Mouse (Mus musculus): ENCODE measurements around the gene Adgrv1. TPM values are rescaled to one million over a fixed set of nuclear protein-coding genes. Genes with fewer than 3 reads are reported as not detected.
"Not testable (repeated sequence)": the region's sequence is repeated elsewhere in the genome, so short reads cannot be mapped to it uniquely, and the experiment has no call there.

The Adgrv1 gene
- polyA plus RNA-seq, 1 experiment from 2014 or later: 0.87 TPM

DNA sequence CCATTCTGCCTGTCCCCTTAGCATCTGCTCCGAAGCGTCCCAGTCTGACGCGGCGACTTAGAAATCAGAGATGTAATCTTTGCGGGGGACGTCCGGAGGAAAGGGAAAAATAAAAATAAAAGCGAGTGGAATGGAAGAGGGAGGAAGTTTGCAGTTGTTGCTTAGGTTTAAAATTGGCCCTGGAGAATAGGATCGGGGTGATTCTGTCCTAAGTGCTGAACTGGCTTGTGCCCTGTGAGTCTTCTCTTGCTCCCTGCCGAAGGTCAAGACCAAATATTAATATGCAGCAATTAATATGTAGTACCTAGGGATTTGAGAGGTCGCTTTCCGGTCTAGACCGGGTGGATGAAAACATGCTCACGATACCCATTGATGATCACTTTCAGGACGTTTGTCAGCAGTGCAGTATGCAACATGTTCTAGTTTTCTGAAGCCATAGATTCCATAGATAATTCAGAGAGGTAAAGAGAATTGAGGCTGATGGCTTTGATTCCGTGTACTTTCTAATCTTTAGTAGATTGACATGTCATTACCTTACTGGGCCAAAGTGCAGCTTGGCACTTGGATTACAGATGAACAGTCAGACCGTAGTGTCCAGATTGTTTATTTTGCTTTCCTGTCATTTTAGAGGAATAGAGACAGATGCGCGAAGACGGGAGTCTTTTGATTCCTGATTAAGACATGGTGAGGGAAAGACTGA lies 25.2 kb upstream of the Adgrv1 start:
- Histone ChIP-seq H3K9ac (replicated peaks) (peak overlapping the region; percentile 88), H3K27me3 (ENCODE audit: insufficient read depth, low read length) (no peaks in the 10 kb centered on the region), H3K4me3 (ENCODE audit: low read depth, low read length) (peak overlapping the region; percentile 90), H3K4me1 (ENCODE audit: insufficient read depth) (peaks cover 24% of the 10 kb centered on the region), H3K4me2 (ENCODE audit: low read depth, low read length) (peak overlapping the region; percentile 66), H3K36me3 (replicated peaks; ENCODE audit: insufficient read depth, low read length) (no peaks in the 10 kb centered on the region), H3K9me3 (ENCODE audit: low read length) (peaks cover 4% of the 10 kb centered on the region), H3K27ac (ENCODE audit: low read depth) (peak overlapping the region; percentile 95)
- no peak for ATAC-seq
- DNase-seq: no peak
- 7% methylated on average over 21 of the region's 21 CpGs for WGBS (ENCODE audit: insufficient replicate concordance)
- no peak for TF ChIP-seq CTCF (IDR thresholded peaks at IDR 0.05; ENCODE audit: low read depth)
- TF ChIP-seq EP300 (IDR thresholded peaks at IDR 0.05; ENCODE audit: low read depth): no peak

DNA sequence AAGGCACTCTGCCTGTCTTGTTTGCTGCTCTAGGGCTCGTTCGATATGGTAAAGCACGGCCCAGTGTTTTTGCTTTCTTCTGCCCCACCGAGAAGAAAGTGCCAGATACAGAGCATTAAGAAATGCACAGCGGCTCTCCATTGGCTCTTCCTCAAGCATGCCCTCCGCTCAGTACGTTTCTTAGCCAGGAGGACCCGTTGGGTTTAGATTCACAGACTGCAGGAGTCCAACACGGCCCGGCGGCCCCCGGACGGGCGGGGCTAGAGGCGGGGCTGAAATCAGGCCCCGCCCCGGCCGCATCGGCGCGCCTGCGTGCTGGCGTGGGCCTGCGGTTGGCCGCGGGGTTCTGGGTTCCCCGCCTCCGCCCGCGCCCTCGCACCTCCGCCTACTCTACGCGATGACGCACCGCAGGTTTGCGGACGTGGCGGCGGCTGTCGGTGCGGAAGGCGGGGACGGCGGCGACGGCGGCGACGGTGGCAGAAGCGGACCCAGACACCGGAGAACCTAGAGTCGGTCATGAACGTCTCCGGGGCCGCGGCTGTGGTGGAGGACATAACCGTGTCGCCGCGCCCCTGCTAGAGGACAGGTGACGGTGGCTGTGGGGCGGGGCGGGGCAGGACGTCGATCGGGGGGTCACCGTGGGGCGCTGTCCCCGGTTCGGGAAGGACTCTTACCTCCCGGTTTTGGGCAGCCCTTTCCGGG lies 24.5 kb upstream of the Adgrv1 start, which contains the start of gene Lysmd3:
Gene Lysmd3, plus strand, starts transcription at position 313 of the 702 bp plus-strand sequence.
- H3K9me3 ChIP-seq (ENCODE audit: low read length): peaks cover 4% of the 10 kb centered on the region
- no peak for TF ChIP-seq CTCF (IDR thresholded peaks at IDR 0.05; ENCODE audit: low read depth)
- TF ChIP-seq EP300 (IDR thresholded peaks at IDR 0.05; ENCODE audit: low read depth): no peak
- peak; percentile 96 for DNase-seq
- H3K4me1 ChIP-seq (ENCODE audit: insufficient read depth): peaks cover 22% of the 10 kb centered on the region
- H3K9ac ChIP-seq (replicated peaks): peak within 1 kb of the TSS; percentile 88
- WGBS (ENCODE audit: insufficient replicate concordance): 3% methylated on average over 67 of the region's 73 CpGs
- peak within 1 kb of the TSS; percentile 95 for H3K27ac ChIP-seq (ENCODE audit: low read depth)
- ATAC-seq: peak; percentile 99
- peak within 1 kb of the TSS; percentile 90 for H3K4me3 ChIP-seq (ENCODE audit: low read depth, low read length)
- no peaks in the 10 kb centered on the region for H3K36me3 ChIP-seq (replicated peaks; ENCODE audit: insufficient read depth, low read length)
- peak within 1 kb of the TSS; percentile 66 for H3K4me2 ChIP-seq (ENCODE audit: low read depth, low read length)
- H3K27me3 ChIP-seq (ENCODE audit: insufficient read depth, low read length): no peaks in the 10 kb centered on the region

DNA sequence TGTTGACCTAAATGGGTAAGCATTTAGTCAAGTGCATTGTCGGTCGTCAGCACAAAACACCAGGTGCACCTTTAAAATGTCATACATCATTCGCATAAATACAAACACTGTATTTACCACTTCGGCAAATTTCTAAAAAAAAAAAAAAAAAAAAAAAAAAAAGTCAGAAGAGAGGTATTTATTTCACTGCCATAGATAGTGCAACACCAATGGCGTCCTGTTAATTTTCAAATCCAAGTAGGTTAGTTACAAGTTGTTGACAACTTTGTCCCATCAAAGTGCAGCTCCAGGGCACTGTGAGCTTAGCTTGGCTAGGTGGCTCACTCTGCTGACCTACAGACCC lies 24.0 kb upstream of the Adgrv1 start:
- no peaks in the 10 kb centered on the region for H3K36me3 ChIP-seq (replicated peaks; ENCODE audit: insufficient read depth, low read length)
- H3K27ac ChIP-seq (ENCODE audit: low read depth): peak overlapping the region; percentile 95
- H3K4me3 ChIP-seq (ENCODE audit: low read depth, low read length): peak overlapping the region; percentile 90
- DNase-seq: no peak
- no peaks in the 10 kb centered on the region for H3K27me3 ChIP-seq (ENCODE audit: insufficient read depth, low read length)
- no peak for ATAC-seq
- H3K9ac ChIP-seq (replicated peaks): peak overlapping the region; percentile 88
- WGBS (ENCODE audit: insufficient replicate concordance): 20% methylated on average over 5 of the region's 5 CpGs
- TF ChIP-seq EP300 (IDR thresholded peaks at IDR 0.05; ENCODE audit: low read depth) (no peak), CTCF (IDR thresholded peaks at IDR 0.05; ENCODE audit: low read depth) (no peak)
- peaks cover 21% of the 10 kb centered on the region for H3K4me1 ChIP-seq (ENCODE audit: insufficient read depth)
- H3K9me3 ChIP-seq (ENCODE audit: low read length): peaks cover 4% of the 10 kb centered on the region
- H3K4me2 ChIP-seq (ENCODE audit: low read depth, low read length): peak overlapping the region; percentile 66

DNA sequence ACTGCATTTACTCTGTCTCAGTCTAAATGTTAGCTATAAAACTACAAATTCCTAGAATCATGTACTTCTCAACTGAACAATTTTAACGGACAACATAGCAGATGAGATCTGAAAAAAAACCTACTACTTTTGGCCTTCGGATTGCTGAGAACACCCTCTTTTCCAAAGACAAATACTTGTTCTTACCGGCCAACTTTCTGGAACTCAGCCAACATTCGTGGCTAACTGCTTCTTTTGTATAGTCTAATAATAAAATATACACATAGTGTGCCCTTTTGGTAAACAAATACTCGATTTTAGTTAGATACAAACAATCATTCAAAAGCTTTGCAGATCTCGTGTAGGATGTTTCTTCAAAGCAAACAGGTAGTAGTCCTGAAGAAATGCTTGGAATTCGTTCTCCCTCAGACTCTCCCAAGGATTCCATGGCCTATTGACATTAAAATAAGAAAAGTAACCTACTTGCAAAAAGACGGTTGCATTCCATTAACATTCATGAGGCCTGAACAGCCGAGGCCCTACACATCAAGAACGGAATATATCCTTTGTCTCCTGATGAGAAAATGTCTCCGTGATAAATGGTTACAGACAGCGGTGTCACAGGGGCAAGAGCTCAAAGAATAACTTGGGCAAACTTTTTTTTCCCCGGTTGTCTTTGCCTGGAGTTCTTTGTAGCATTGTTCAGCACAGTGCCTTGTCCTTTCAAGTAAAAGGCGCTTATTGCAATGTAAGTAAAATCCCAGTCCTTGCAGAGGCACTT lies 23.3 kb upstream of the Adgrv1 start:
- H3K27me3 ChIP-seq (ENCODE audit: insufficient read depth, low read length): no peaks in the 10 kb centered on the region
- peaks cover 4% of the 10 kb centered on the region for H3K9me3 ChIP-seq (ENCODE audit: low read length)
- H3K27ac ChIP-seq (ENCODE audit: low read depth): peak overlapping the region; percentile 95
- DNase-seq (no peak), ATAC-seq (no peak)
- TF ChIP-seq CTCF (IDR thresholded peaks at IDR 0.05; ENCODE audit: low read depth): no peak
- no peak for TF ChIP-seq EP300 (IDR thresholded peaks at IDR 0.05; ENCODE audit: low read depth)
- peak overlapping the region; percentile 66 for H3K4me2 ChIP-seq (ENCODE audit: low read depth, low read length)
- H3K4me3 ChIP-seq (ENCODE audit: low read depth, low read length): no peak overlapping the region
- H3K4me1 ChIP-seq (ENCODE audit: insufficient read depth): peaks cover 21% of the 10 kb centered on the region
- H3K36me3 ChIP-seq (replicated peaks; ENCODE audit: insufficient read depth, low read length): no peaks in the 10 kb centered on the region
- H3K9ac ChIP-seq (replicated peaks): no peak overlapping the region
- 57% methylated on average over 14 of the region's 14 CpGs for WGBS (ENCODE audit: insufficient replicate concordance)

DNA sequence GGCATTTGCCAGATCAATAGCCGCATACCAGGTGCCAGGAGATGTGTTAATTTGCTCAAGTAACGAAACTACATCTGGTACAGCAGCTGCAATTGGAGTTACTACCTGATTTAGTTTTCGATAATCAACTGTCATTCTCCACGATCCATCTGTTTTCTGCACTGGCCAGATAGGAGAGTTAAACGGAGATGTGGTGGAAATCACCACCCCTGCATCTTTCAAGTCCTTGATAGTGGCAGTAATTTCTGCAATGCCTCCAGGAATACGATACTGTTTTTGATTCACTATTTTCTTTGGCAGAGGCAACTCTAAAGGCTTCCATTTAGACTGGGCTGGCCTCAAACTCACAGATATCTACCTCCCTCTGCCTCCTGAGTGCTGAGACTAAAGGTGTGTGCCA lies 17.4 kb upstream of the Adgrv1 start:
- not testable (repeated sequence) for H3K27ac ChIP-seq (ENCODE audit: low read depth); H3K36me3 ChIP-seq (replicated peaks; ENCODE audit: insufficient read depth, low read length); H3K9me3 ChIP-seq (ENCODE audit: low read length); H3K4me1 ChIP-seq (ENCODE audit: insufficient read depth); ATAC-seq; H3K27me3 ChIP-seq (ENCODE audit: insufficient read depth, low read length); DNase-seq; H3K9ac ChIP-seq (replicated peaks); H3K4me3 ChIP-seq (ENCODE audit: low read depth, low read length)
- WGBS (ENCODE audit: insufficient replicate concordance): 50% methylated on average over 5 of the region's 6 CpGs
- TF ChIP-seq EP300 (IDR thresholded peaks at IDR 0.05; ENCODE audit: low read depth): peak; percentile 82
- H3K4me2 ChIP-seq (ENCODE audit: low read depth, low read length): peak overlapping the region; percentile 15

DNA sequence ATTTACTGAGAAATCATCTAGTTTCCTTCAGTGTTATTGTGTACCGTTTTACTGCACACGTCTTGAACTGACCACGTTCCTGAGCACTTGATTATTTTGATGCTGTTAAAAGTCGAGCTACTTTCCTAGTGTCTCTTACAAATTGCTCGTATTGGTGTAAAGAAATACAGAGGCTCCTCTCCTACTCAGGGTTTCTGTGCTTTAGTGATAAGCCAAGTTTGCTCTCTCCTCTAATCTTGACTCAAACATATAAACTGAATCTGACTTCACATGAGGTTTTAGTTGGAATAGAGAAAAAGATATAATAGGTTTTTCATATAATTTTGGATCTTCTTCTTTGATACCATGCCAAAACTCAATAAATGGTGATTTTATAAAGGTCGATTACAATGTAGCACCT lies 13.4 kb upstream of the Adgrv1 start:
- ATAC-seq: peak; percentile 38
- no peak for DNase-seq
- WGBS (ENCODE audit: insufficient replicate concordance): 48% methylated on average over 6 of the region's 6 CpGs
- Histone ChIP-seq H3K36me3 (replicated peaks; ENCODE audit: insufficient read depth, low read length) (no peaks in the 10 kb centered on the region), H3K9ac (replicated peaks) (no peak overlapping the region), H3K27me3 (ENCODE audit: insufficient read depth, low read length) (no peaks in the 10 kb centered on the region), H3K9me3 (ENCODE audit: low read length) (no peaks in the 10 kb centered on the region), H3K4me1 (ENCODE audit: insufficient read depth) (peaks cover 10% of the 10 kb centered on the region), H3K4me3 (ENCODE audit: low read depth, low read length) (no peak overlapping the region), H3K4me2 (ENCODE audit: low read depth, low read length) (no peak overlapping the region), H3K27ac (ENCODE audit: low read depth) (peak overlapping the region; percentile 25; the same call in 1 of the 2 replicates)
- no peak for TF ChIP-seq CTCF (IDR thresholded peaks at IDR 0.05; ENCODE audit: low read depth)
- TF ChIP-seq EP300 (IDR thresholded peaks at IDR 0.05; ENCODE audit: low read depth): peak; percentile 94

Data from liver, postnatal 0 days (tissue).